Mouse (Mus musculus): Measurements from ENCODE around the gene Fgfr1op. TPM values are rescaled to one million over a fixed set of nuclear protein-coding genes. Genes with fewer than 3 reads are reported as not detected.
"Not testable (repeated sequence)": the region's sequence is repeated elsewhere in the genome, so short reads cannot be mapped to it uniquely, and the experiment has no call there.

Gene Fgfr1op
- polyA plus RNA-seq, 1 experiment from 2014 or later, result 24.4 TPM

DNA sequence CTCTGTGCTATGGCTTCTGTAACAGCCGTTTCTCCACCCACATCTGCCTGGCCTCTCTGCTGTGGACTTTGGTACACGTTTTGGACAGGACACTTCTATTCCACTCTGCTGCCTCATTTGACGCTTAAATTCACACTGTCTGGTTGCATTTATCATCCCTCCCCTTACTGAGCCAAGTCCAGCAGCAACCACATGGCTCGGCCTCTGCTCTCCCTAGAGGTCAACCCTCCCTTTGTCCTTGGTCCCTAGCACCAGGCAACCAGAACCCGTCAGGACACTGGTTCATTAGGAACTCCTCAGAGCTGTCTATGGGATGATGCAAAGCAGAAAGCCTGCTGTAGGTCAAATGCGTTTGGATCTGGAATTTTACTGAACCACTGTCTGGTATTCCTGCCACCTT lies 34.5 kb upstream of the Fgfr1op start:
- H3K4me2 ChIP-seq (ENCODE audit: low read length); H3K4me3 ChIP-seq (ENCODE audit: control insufficient read depth in 1 of 2, insufficient read depth in 1 of 2, low read depth in 1 of 2, low read length in 2 of 2); H3K9me3 ChIP-seq (ENCODE audit: control insufficient read depth, low read length); H3K27me3 ChIP-seq (ENCODE audit: control insufficient read depth, insufficient read depth, low read length); ATAC-seq (ENCODE audit: insufficient number of reproducible peaks, insufficient read depth, low FRiP score, low read depth); H3K4me1 ChIP-seq (ENCODE audit: control insufficient read depth in 2 of 2, insufficient read depth in 2 of 2, low read length in 2 of 2); H3K9ac ChIP-seq (ENCODE audit: low read length); H3K27ac ChIP-seq (replicated peaks in 1 of 2; ENCODE audit: control insufficient read depth in 1 of 2, insufficient read depth in 1 of 2, low read depth in 2 of 2, low read length in 2 of 2); H3K36me3 ChIP-seq (ENCODE audit: control insufficient read depth, insufficient read depth, low read length): not testable (repeated sequence)
- WGBS, result no CpG with 5 or more reads among the region's 6 CpGs

DNA sequence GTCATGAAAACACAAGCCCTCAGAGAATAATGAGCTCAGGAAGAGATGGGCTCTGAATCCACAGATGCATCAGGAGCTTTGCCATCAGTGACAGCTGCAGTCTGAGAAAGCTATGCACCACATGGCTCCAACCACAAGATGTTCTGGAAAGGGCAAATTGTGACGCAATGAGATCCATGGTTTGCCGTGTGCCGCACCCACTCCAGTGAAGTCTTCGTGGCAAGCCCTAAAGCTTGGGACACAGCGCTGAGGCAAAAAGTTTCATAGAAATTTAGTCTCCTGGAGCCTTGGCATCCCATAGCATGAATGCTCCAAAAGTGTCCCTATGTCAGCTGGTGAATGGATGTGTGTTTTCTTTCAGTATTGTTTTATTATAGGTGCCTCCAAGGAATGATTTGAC lies 27.2 kb upstream of the Fgfr1op start:
- H3K36me3 ChIP-seq (ENCODE audit: control insufficient read depth, insufficient read depth, low read length); H3K4me3 ChIP-seq (ENCODE audit: control insufficient read depth in 1 of 2, insufficient read depth in 1 of 2, low read depth in 1 of 2, low read length in 2 of 2); ATAC-seq (ENCODE audit: insufficient number of reproducible peaks, insufficient read depth, low FRiP score, low read depth); H3K4me2 ChIP-seq (ENCODE audit: low read length); H3K4me1 ChIP-seq (ENCODE audit: control insufficient read depth in 2 of 2, insufficient read depth in 2 of 2, low read length in 2 of 2); H3K9ac ChIP-seq (ENCODE audit: low read length); H3K27me3 ChIP-seq (ENCODE audit: control insufficient read depth, insufficient read depth, low read length); H3K27ac ChIP-seq (replicated peaks in 1 of 2; ENCODE audit: control insufficient read depth in 1 of 2, insufficient read depth in 1 of 2, low read depth in 2 of 2, low read length in 2 of 2); H3K9me3 ChIP-seq (ENCODE audit: control insufficient read depth, low read length): not testable (repeated sequence)
- 96% methylated on average over 5 of the region's 5 CpGs for WGBS

DNA sequence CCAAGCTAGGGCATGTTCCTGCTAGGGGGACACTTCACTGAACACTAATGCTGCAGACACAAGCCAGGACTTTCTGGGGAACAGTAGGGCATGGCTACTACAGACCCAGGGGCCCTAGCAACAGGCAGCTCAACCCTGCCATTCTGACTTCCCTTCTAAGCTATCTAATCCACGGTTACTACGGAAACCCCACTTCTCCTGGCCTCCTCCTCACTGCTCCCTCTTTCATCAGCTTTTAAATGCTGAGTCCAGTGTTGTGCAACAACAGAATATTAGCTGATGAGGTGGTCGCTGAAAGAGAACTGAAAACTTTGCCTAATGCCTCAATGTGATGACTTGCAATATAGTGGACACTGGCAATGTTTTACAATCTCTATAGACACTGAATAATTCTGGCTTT lies 25.1 kb upstream of the Fgfr1op start:
- H3K9me3 ChIP-seq (ENCODE audit: control insufficient read depth, low read length); H3K4me1 ChIP-seq (ENCODE audit: control insufficient read depth in 2 of 2, insufficient read depth in 2 of 2, low read length in 2 of 2); H3K4me3 ChIP-seq (ENCODE audit: control insufficient read depth in 1 of 2, insufficient read depth in 1 of 2, low read depth in 1 of 2, low read length in 2 of 2); H3K36me3 ChIP-seq (ENCODE audit: control insufficient read depth, insufficient read depth, low read length); H3K27ac ChIP-seq (replicated peaks in 1 of 2; ENCODE audit: control insufficient read depth in 1 of 2, insufficient read depth in 1 of 2, low read depth in 2 of 2, low read length in 2 of 2); H3K9ac ChIP-seq (ENCODE audit: low read length); H3K4me2 ChIP-seq (ENCODE audit: low read length); ATAC-seq (ENCODE audit: insufficient number of reproducible peaks, insufficient read depth, low FRiP score, low read depth); H3K27me3 ChIP-seq (ENCODE audit: control insufficient read depth, insufficient read depth, low read length): not testable (repeated sequence)
- WGBS, result 59% methylated on average over 3 of the region's 3 CpGs

DNA sequence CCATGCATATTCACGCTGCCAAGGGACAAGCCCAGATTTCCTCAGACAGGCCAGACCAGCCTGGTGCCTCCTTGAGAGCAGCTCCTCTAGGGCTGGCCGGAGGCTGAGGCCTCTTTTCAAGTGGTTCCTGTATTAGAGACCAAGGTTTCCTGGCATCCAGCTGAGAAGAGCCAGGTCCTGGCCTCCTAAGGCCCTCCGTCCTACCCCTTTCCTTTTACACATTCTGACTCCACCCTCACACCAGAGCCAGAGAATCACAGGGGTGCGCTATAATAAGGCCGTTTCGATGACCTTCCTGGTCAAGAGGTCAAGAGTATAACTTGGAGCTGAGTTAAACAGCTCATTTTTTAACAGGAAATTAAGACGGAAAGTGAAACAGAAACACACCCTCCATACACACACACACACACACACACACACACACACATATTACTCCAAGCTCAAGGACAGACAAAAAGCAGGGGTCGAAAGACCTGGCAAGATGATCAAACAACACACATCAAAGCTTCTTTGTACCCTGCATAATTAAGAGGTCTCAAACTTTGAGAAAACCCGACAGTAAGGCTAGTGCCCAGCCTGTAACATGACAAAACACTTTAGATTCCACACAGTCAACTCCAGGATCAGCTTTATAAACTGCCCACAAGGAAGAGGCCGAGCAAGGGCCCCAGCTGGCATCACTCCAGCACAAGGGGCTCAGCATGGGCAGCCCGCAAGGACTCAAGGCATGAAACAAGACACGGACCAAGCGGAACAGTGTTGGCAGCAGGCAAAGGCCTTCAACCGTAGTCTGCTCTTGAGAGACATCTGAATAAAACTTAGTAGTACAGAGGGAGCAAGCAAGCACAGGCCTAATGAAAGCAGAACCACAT lies 21.3 kb upstream of the Fgfr1op start:
- not testable (repeated sequence) for H3K36me3 ChIP-seq (ENCODE audit: control insufficient read depth, insufficient read depth, low read length); H3K27me3 ChIP-seq (ENCODE audit: control insufficient read depth, insufficient read depth, low read length); H3K4me1 ChIP-seq (ENCODE audit: control insufficient read depth in 2 of 2, insufficient read depth in 2 of 2, low read length in 2 of 2); ATAC-seq (ENCODE audit: insufficient number of reproducible peaks, insufficient read depth, low FRiP score, low read depth); H3K4me2 ChIP-seq (ENCODE audit: low read length); H3K9me3 ChIP-seq (ENCODE audit: control insufficient read depth, low read length); H3K4me3 ChIP-seq (ENCODE audit: control insufficient read depth in 1 of 2, insufficient read depth in 1 of 2, low read depth in 1 of 2, low read length in 2 of 2); H3K9ac ChIP-seq (ENCODE audit: low read length)
- WGBS, result 29% methylated on average over 10 of the region's 14 CpGs
- peak overlapping the region; percentile 42 to 57; a peak in 3 of 4 replicates for H3K27ac ChIP-seq (replicated peaks in 1 of 2; ENCODE audit: control insufficient read depth in 1 of 2, insufficient read depth in 1 of 2, low read depth in 2 of 2, low read length in 2 of 2)

DNA sequence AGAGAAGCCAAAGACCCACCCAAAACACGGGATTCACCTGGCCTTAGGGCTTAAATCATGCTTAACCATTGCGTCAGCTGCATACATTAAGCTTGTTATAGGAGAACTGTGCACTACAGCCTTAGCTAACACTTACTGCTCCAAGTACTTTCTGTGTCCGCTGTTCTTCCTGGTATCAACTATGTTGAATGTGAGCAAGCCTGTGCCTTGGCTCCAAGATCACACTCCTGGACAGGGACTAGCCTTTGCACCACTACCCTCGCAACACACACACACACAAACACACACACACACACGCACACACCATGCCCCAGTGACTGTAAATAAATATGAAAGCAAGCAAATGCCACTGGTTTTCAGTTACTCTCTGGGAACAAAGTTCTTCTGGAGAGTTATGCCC lies 18.4 kb upstream of the Fgfr1op start:
- H3K9me3 ChIP-seq (ENCODE audit: control insufficient read depth, low read length); H3K36me3 ChIP-seq (ENCODE audit: control insufficient read depth, insufficient read depth, low read length); ATAC-seq (ENCODE audit: insufficient number of reproducible peaks, insufficient read depth, low FRiP score, low read depth); H3K27ac ChIP-seq (replicated peaks in 1 of 2; ENCODE audit: control insufficient read depth in 1 of 2, insufficient read depth in 1 of 2, low read depth in 2 of 2, low read length in 2 of 2); H3K27me3 ChIP-seq (ENCODE audit: control insufficient read depth, insufficient read depth, low read length); H3K4me1 ChIP-seq (ENCODE audit: control insufficient read depth in 2 of 2, insufficient read depth in 2 of 2, low read length in 2 of 2): not testable (repeated sequence)
- Histone ChIP-seq H3K9ac (ENCODE audit: low read length) (peak overlapping the region; percentile 78), H3K4me3 (ENCODE audit: control insufficient read depth in 1 of 2, insufficient read depth in 1 of 2, low read depth in 1 of 2, low read length in 2 of 2) (peak overlapping the region; percentile 50 to 69), H3K4me2 (ENCODE audit: low read length) (peak overlapping the region; percentile 56)
- 28% methylated on average over 5 of the region's 5 CpGs for WGBS

DNA sequence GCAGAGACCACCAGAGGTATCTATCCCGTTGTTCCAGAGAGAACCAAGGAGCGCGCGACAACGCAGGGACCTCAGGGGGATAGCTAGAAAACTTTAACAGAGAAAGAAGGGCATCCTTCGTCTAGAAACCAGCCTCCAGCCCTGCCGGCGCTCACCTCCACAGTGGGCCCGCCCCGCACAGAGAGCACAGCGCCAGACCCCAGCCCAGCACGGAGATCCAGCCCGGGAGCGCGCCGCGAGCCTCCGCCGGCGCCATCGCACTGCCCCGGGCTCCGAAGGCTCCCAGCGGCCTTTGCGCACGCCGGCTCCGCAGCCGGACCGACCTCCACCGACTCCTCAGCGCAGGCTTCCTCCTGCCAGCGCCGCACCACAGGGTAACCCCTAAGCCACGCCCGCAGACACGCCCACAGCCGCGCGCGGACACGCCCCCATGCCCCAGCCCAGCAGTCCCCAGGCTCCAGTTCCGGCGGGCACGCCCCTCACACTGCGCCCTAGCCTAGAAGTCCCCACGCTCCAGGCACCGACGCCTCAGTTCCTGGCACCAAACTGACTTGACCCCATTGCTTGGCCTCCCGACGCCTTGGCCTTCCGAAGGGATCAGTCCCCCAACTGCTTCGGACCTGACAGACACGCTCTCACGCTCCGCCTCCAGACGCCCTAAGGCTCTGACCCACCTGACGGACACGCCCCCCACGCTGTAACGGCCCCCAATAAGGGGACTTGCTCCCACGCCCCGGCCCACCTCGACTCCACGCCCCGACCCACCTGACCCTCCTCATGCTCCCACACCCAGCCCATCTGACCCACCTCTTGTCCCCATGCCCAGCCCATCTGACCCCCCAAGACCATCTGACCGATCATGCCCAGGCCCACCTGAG lies 17.6 kb upstream of the Fgfr1op start, which contains the start of the genes Gm49673 and Rnaset2a:
Gm49673 (minus strand) TSS at position 350 of the 878 bp plus-strand sequence.
Rnaset2a (minus strand) TSS at position 659 of the 878 bp plus-strand sequence.
- Histone ChIP-seq H3K27ac (replicated peaks in 1 of 2; ENCODE audit: control insufficient read depth in 1 of 2, insufficient read depth in 1 of 2, low read depth in 2 of 2, low read length in 2 of 2) (peak within 1 kb of the TSS in 1 of 2 experiments; percentile 44; a peak in 2 of 4 replicates), H3K4me2 (ENCODE audit: low read length) (peak within 1 kb of the TSS; percentile 58), H3K9ac (ENCODE audit: low read length) (peak within 1 kb of the TSS; percentile 78), H3K4me3 (ENCODE audit: control insufficient read depth in 1 of 2, insufficient read depth in 1 of 2, low read depth in 1 of 2, low read length in 2 of 2) (peak within 1 kb of the TSS; percentile 50 to 69)
- 2% methylated on average over 49 of the region's 67 CpGs for WGBS
- not testable (repeated sequence) for H3K9me3 ChIP-seq (ENCODE audit: control insufficient read depth, low read length); H3K4me1 ChIP-seq (ENCODE audit: control insufficient read depth in 2 of 2, insufficient read depth in 2 of 2, low read length in 2 of 2); H3K27me3 ChIP-seq (ENCODE audit: control insufficient read depth, insufficient read depth, low read length); H3K36me3 ChIP-seq (ENCODE audit: control insufficient read depth, insufficient read depth, low read length)
- ATAC-seq (ENCODE audit: insufficient number of reproducible peaks, insufficient read depth, low FRiP score, low read depth), result peak; percentile 98

DNA sequence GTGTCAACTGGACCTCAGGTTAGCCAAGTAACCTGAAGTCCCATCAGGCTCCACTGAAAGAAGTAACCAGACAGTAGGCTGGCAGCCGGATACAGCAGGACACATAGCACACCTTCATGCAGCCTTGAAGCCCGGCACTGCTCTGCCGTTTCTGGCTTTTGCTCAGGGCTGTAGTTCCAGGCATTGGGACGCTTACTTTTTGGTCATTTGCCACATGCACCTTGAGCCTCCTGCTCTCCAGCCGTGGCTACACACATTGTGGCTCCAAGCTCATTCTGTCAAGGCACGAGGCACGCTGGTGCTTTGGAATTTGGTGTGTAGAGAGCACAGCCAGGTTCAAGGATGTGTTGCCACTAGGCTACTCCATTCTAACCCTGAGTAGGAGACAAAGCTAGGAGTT lies 10.3 kb upstream of the Fgfr1op start:
- H3K4me3 ChIP-seq (ENCODE audit: control insufficient read depth in 1 of 2, insufficient read depth in 1 of 2, low read depth in 1 of 2, low read length in 2 of 2); H3K4me2 ChIP-seq (ENCODE audit: low read length); H3K9me3 ChIP-seq (ENCODE audit: control insufficient read depth, low read length); H3K4me1 ChIP-seq (ENCODE audit: control insufficient read depth in 2 of 2, insufficient read depth in 2 of 2, low read length in 2 of 2); H3K36me3 ChIP-seq (ENCODE audit: control insufficient read depth, insufficient read depth, low read length); H3K27ac ChIP-seq (replicated peaks in 1 of 2; ENCODE audit: control insufficient read depth in 1 of 2, insufficient read depth in 1 of 2, low read depth in 2 of 2, low read length in 2 of 2); H3K9ac ChIP-seq (ENCODE audit: low read length); H3K27me3 ChIP-seq (ENCODE audit: control insufficient read depth, insufficient read depth, low read length); ATAC-seq (ENCODE audit: insufficient number of reproducible peaks, insufficient read depth, low FRiP score, low read depth): not testable (repeated sequence)
- WGBS, result 80% methylated on average over 7 of the region's 7 CpGs
